Comparison of ENCODE assay signal across 9 mouse cellular contexts in the genomic region with DNA sequence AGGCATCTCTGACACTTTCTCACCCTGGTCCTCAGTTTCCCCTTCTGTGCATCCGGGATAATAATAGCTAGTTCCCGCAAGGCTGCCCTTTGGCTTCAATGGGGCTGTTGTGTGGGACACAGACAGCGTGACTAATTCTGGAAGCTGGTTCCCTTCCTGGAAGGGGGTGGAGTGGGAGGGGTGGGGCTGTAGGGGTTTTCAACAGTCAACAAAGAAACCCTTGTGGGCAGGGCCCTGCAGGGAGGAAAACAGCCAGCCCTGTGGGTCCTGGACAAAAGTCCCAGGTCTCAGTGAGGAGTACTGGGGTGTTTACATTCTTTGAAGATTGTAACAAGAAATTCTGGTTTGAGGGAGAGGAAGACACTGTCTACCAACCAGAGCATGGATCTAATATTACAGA. TPM values are rescaled to one million over a fixed set of nuclear protein-coding genes. Genes with fewer than 3 reads are reported as not detected.
A peak's percentile ranks its signal among the peaks of the same experiment; 100 is the strongest.
DNase-seq lines count a peak whose midpoint lies in the region; ATAC-seq lines count a peak whose summit lies in the region.
"Had no signal": no experiment of that assay in that cellular context is flagged by ENCODE, and none has a peak within 500 bp of the region (broad histone marks: within the 10 kb centered on the region; RNA-seq: fewer than 3 reads in every experiment).

No protein-coding gene starts in this region.

- no peak overlapping the region for H3K4me3 ChIP-seq in limb, embryonic 15.5 days
- H3K4me3 ChIP-seq: liver, embryonic 13.5 days had no signal

- H3K4me1 ChIP-seq in limb, embryonic 15.5 days: peaks cover 19% of the 10 kb centered on the region; the same call in 1 of the 2 replicates

- H3K9ac ChIP-seq in limb, embryonic 15.5 days: no peak overlapping the region
- H3K9ac ChIP-seq: liver, embryonic 13.5 days had no signal

- WGBS in limb, embryonic 15.5 days: 50% methylated on average over 3 of the region's 3 CpGs

- no peak overlapping the region for H3K4me2 ChIP-seq in limb, embryonic 15.5 days
- H3K4me2 ChIP-seq: liver, embryonic 13.5 days had no signal

- no peaks in the 10 kb centered on the region for H3K9me3 ChIP-seq in limb, embryonic 15.5 days
- H3K9me3 ChIP-seq: liver, embryonic 13.5 days had no signal

- no peak for ATAC-seq in limb, embryonic 15.5 days (ENCODE audit: insufficient number of reproducible peaks, low FRiP score, low TSS enrichment, low read depth)
- ATAC-seq in erythroid progenitor cell, adult 5-6 weeks (replicated peaks; ENCODE audit: low FRiP score, poor library complexity, severe bottlenecking): no peak

- H3K27ac ChIP-seq in limb, embryonic 15.5 days: peak overlapping the region; percentile 43

- H3K27me3 ChIP-seq in limb, embryonic 15.5 days: no peaks in the 10 kb centered on the region
- H3K27me3 ChIP-seq: liver, embryonic 13.5 days had no signal

- DNase-seq in adrenal gland, postnatal 14 days: peak; percentile 39
- no peak for DNase-seq in adrenal gland, postnatal 10 days
- DNase-seq in left cerebral cortex, adult 18-20 months (ENCODE audit: low spot score in 2 of 2): peak; percentile 26 to 30
- no peak for DNase-seq in left cerebral cortex, adult 11 months (ENCODE audit: low spot score)
- DNase-seq in heart, adult 9 months (ENCODE audit: low spot score in 2 of 2): peak; percentile 77 to 78
- DNase-seq in spleen, postnatal 10 days (ENCODE audit: low spot score in 2 of 2): no peak
- DNase-seq: liver, embryonic 13.5 days had no signal

- H3K36me3 ChIP-seq in limb, embryonic 15.5 days: no peaks in the 10 kb centered on the region
- H3K36me3 ChIP-seq: liver, embryonic 13.5 days had no signal

RNA-seq across cellular contexts. Expression of gene Fxyd3, which starts 8.7 kb away (rescaled TPM):
- 2.9 and 5.6 TPM in 2 replicates for total RNA-seq in adrenal gland, postnatal 14 days (2021)
- 1 to 10 TPM; 4.0 to 5.6 TPM for total RNA-seq in adrenal gland, postnatal 10 days (2021)
- total RNA-seq in left cerebral cortex, adult 18-20 months (2021): 1 to 10 TPM in 1 of 2 experiments, not detected in 1; 1.2 TPM
- 76.1 and 91.8 TPM in 2 replicates for polyA plus RNA-seq in limb, embryonic 15.5 days (2015; fragmentation: Nextera tagmentation; extraction: Ambion mirVana)
- not detected in 2 replicates for total RNA-seq in erythroid progenitor cell, adult 5-6 weeks (2015; ENCODE audit: low replicate concordance)
- total RNA-seq in erythroid progenitor cell, adult 5-6 weeks (2017; ENCODE audit: low replicate concordance): not detected in 2 replicates

RNA-seq across cellular contexts. Expression of gene Lgi4, which starts 26.0 kb away (rescaled TPM):
- total RNA-seq in adrenal gland, postnatal 14 days (2021): 5.6 TPM in 2 replicates
- 1 to 10 TPM; 6.1 to 7.0 TPM for total RNA-seq in adrenal gland, postnatal 10 days (2021)
- total RNA-seq in left cerebral cortex, adult 18-20 months (2021): 10 to 100 TPM; 32.9 to 35.9 TPM
- polyA plus RNA-seq in limb, embryonic 15.5 days (2015; fragmentation: Nextera tagmentation; extraction: Ambion mirVana): 0.58 and 0.88 TPM in 2 replicates
- not detected in 2 replicates for total RNA-seq in erythroid progenitor cell, adult 5-6 weeks (2015; ENCODE audit: low replicate concordance)
- total RNA-seq in erythroid progenitor cell, adult 5-6 weeks (2017; ENCODE audit: low replicate concordance): 0.51 TPM in 1 of 2 replicates, not detected in the other

RNA-seq across cellular contexts. Expression of gene Fxyd1, which starts 28.2 kb away (rescaled TPM):
- total RNA-seq in adrenal gland, postnatal 14 days (2021): 340 and 374 TPM in 2 replicates
- total RNA-seq in adrenal gland, postnatal 10 days (2021): 100 to 1,000 TPM; 353 to 358 TPM
- 10 to 100 TPM; 74.1 to 90.2 TPM for total RNA-seq in left cerebral cortex, adult 18-20 months (2021)
- 107 and 155 TPM in 2 replicates for polyA plus RNA-seq in limb, embryonic 15.5 days (2015; fragmentation: Nextera tagmentation; extraction: Ambion mirVana)
- total RNA-seq in erythroid progenitor cell, adult 5-6 weeks (2015; ENCODE audit: low replicate concordance): not detected in 2 replicates
- total RNA-seq in erythroid progenitor cell, adult 5-6 weeks (2017; ENCODE audit: low replicate concordance): not detected in 2 replicates

RNA-seq across cellular contexts. Expression of gene Hpn, which starts 29.9 kb away (rescaled TPM):
- total RNA-seq in adrenal gland, postnatal 14 days (2021): 3.8 and 41.6 TPM in 2 replicates
- total RNA-seq in adrenal gland, postnatal 10 days (2021): 10 to 100 TPM; 25.1 to 65.2 TPM
- total RNA-seq in left cerebral cortex, adult 18-20 months (2021): 1 to 10 TPM; 4.6 to 4.8 TPM
- polyA plus RNA-seq in limb, embryonic 15.5 days (2015; fragmentation: Nextera tagmentation; extraction: Ambion mirVana): 2.4 and 3.4 TPM in 2 replicates
- 5.9 TPM in 1 of 2 replicates, not detected in the other for total RNA-seq in erythroid progenitor cell, adult 5-6 weeks (2015; ENCODE audit: low replicate concordance)
- total RNA-seq in erythroid progenitor cell, adult 5-6 weeks (2017; ENCODE audit: low replicate concordance): not detected in 2 replicates

RNA-seq across cellular contexts. Expression of gene Fxyd7, which starts 33.9 kb away (rescaled TPM):
- 3.6 and 10.7 TPM in 2 replicates for total RNA-seq in adrenal gland, postnatal 14 days (2021)
- total RNA-seq in adrenal gland, postnatal 10 days (2021): 10 to 100 TPM in 1 of 2 experiments, 1 to 10 TPM in 1; 7.5 to 18.2 TPM
- total RNA-seq in left cerebral cortex, adult 18-20 months (2021): 100 to 1,000 TPM; 148 to 187 TPM
- 13.1 and 19.0 TPM in 2 replicates for polyA plus RNA-seq in limb, embryonic 15.5 days (2015; fragmentation: Nextera tagmentation; extraction: Ambion mirVana)
- not detected in 2 replicates for total RNA-seq in erythroid progenitor cell, adult 5-6 weeks (2015; ENCODE audit: low replicate concordance)
- total RNA-seq in erythroid progenitor cell, adult 5-6 weeks (2017; ENCODE audit: low replicate concordance): not detected in 2 replicates

Comparison
In these comparisons a context has a peak if more than half of its experiments do, and no peak if none do; other contexts are left out.
1. DNase-seq: peak in adrenal gland, postnatal 14 days (single experiment), left cerebral cortex, adult 18-20 months (2 of 2) and heart, adult 9 months (2 of 2); none in adrenal gland, postnatal 10 days (single experiment), left cerebral cortex, adult 11 months (single experiment) and spleen, postnatal 10 days (0 of 2).
2. RNA of gene Fxyd1, which starts 28.2 kb away (total RNA-seq): 340 to 374 TPM in adrenal gland, postnatal 14 days, 353 to 358 TPM in adrenal gland, postnatal 10 days and 74.1 to 90.2 TPM in left cerebral cortex, adult 18-20 months; not detected in erythroid progenitor cell, adult 5-6 weeks; every median in the first group is over 10 times any median in the second.